In the genomic region with DNA sequence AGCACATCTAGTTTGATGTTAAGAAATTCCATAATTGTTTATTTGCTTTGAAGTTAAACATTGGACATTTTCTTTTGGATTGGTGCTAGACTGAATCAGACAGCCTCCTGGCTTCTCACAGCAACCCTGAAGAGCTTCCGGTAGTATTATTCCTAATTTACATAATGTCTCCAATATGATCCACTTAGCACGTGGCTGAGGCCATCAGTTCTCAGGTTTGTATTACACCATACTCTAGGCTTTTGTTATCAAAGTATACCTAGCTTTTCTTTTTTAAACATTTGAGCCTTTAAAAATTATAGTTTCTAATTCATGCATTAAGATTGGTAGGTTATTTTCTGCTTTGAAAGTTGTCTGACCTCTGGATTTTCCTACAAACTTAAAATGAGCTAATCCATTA, we compare ENCODE assay signal across 16 mouse cellular contexts. TPM values are rescaled to one million over a fixed set of nuclear protein-coding genes. Genes with fewer than 3 reads are reported as not detected.
DNase-seq lines count a peak whose midpoint lies in the region; ATAC-seq and TF ChIP-seq lines count a peak whose summit lies in the region.
"Had no signal": no experiment of that assay in that cellular context is flagged by ENCODE, and none has a peak within 500 bp of the region (broad histone marks: within the 10 kb centered on the region; RNA-seq: fewer than 3 reads in every experiment).

No protein-coding gene starts in this region.

- no peak for TF ChIP-seq CTCF in kidney, postnatal 0 days (IDR thresholded peaks at IDR 0.05; ENCODE audit: low read depth)

- H3K9me3 ChIP-seq in kidney, postnatal 0 days (replicated peaks; ENCODE audit: low read length), result no peaks in the 10 kb centered on the region
- no peaks in the 10 kb centered on the region for H3K9me3 ChIP-seq in kidney, embryonic 14.5 days (ENCODE audit: control insufficient read depth, low read length)
- H3K9me3 ChIP-seq in liver, embryonic 15.5 days (replicated peaks), result no peaks in the 10 kb centered on the region
- H3K9me3 ChIP-seq: forebrain, embryonic 12.5 days; limb, embryonic 13.5 days; midbrain, embryonic 12.5 days had no signal

- intact Hi-C loops in gastrocnemius, postnatal 36 days (cut with DNase I), result no loop called here

- no peak overlapping the region for H3K9ac ChIP-seq in kidney, postnatal 0 days (ENCODE audit: low read depth, low read length)
- no peak overlapping the region for H3K9ac ChIP-seq in kidney, embryonic 14.5 days (ENCODE audit: low read depth, low read length)
- no peak overlapping the region for H3K9ac ChIP-seq in liver, embryonic 15.5 days
- H3K9ac ChIP-seq: forebrain, embryonic 12.5 days; limb, embryonic 13.5 days; midbrain, embryonic 12.5 days had no signal

- H3K27ac ChIP-seq in kidney, postnatal 0 days, result 0 out of 2 replicates have a peak overlapping the region, but pooled peaks have one; percentile 42
- no peak overlapping the region for H3K27ac ChIP-seq in kidney, embryonic 14.5 days (ENCODE audit: low read depth, low read length)
- H3K27ac ChIP-seq in liver, embryonic 15.5 days (replicated peaks), result no peak overlapping the region
- H3K27ac ChIP-seq: forebrain, embryonic 12.5 days; limb, embryonic 13.5 days; midbrain, embryonic 12.5 days had no signal

- no peak for DNase-seq in kidney, postnatal 0 days (ENCODE audit: low spot score)
- peak; percentile 12 for DNase-seq in MN1 (ENCODE audit: low spot score)
- DNase-seq in embryo, embryonic 10.5 days (ENCODE audit: low spot score), result no peak
- DNase-seq in gastrocnemius, postnatal 36 days, result no peak
- DNase-seq: cerebellum, adult 9-10 months; layer of hippocampus, postnatal 36 days had no signal

- H3K4me3 ChIP-seq in kidney, postnatal 0 days (replicated peaks; ENCODE audit: low read depth, low read length), result no peak overlapping the region
- H3K4me3 ChIP-seq in kidney, embryonic 14.5 days (ENCODE audit: low read length), result no peak overlapping the region
- 0 out of 2 replicates have a peak overlapping the region, but pooled peaks have one; percentile 8 for H3K4me3 ChIP-seq in liver, embryonic 15.5 days (replicated peaks)
- H3K4me3 ChIP-seq: forebrain, embryonic 12.5 days; limb, embryonic 13.5 days; midbrain, embryonic 12.5 days had no signal

- H3K4me2 ChIP-seq in kidney, postnatal 0 days (ENCODE audit: low read length), result no peak overlapping the region; the same call in 1 of the 2 replicates
- H3K4me2 ChIP-seq in kidney, embryonic 14.5 days (replicated peaks; ENCODE audit: low read depth, low read length), result no peak overlapping the region
- H3K4me2 ChIP-seq in liver, embryonic 15.5 days, result peak overlapping the region; percentile 33
- H3K4me2 ChIP-seq: forebrain, embryonic 12.5 days; midbrain, embryonic 12.5 days had no signal

- no peaks in the 10 kb centered on the region for H3K27me3 ChIP-seq in kidney, postnatal 0 days (ENCODE audit: insufficient read depth, low read length)
- no peaks in the 10 kb centered on the region for H3K27me3 ChIP-seq in kidney, embryonic 14.5 days (ENCODE audit: control insufficient read depth, insufficient read depth, low read length)
- no peaks in the 10 kb centered on the region for H3K27me3 ChIP-seq in liver, embryonic 15.5 days
- H3K27me3 ChIP-seq: limb, embryonic 13.5 days; midbrain, embryonic 12.5 days had no signal

- no peak for ATAC-seq in kidney, postnatal 0 days (replicated peaks; ENCODE audit: low FRiP score, low read depth)
- no peak for ATAC-seq in kidney, embryonic 14.5 days (ENCODE audit: low FRiP score, low TSS enrichment)
- 0 out of 2 replicates have a peak, but pooled peaks have one; percentile 29 for ATAC-seq in common myeloid progenitor, adult 5-6 weeks (replicated peaks; ENCODE audit: low read depth, poor library complexity, severe bottlenecking)
- no peak for ATAC-seq in liver, embryonic 15.5 days (ENCODE audit: insufficient read depth)

- H3K36me3 ChIP-seq in kidney, postnatal 0 days (ENCODE audit: insufficient read depth, low read length), result no peaks in the 10 kb centered on the region
- no peaks in the 10 kb centered on the region for H3K36me3 ChIP-seq in kidney, embryonic 14.5 days (ENCODE audit: control insufficient read depth, insufficient read depth, low read length)
- H3K36me3 ChIP-seq in liver, embryonic 15.5 days (replicated peaks), result no peaks in the 10 kb centered on the region
- H3K36me3 ChIP-seq: forebrain, embryonic 12.5 days; limb, embryonic 13.5 days; midbrain, embryonic 12.5 days had no signal

- 43% methylated on average over 2 of the region's 2 CpGs for WGBS in kidney, postnatal 0 days
- WGBS in kidney, embryonic 14.5 days, result 58% methylated on average over 2 of the region's 2 CpGs
- 32% methylated on average over 2 of the region's 2 CpGs for WGBS in liver, embryonic 15.5 days (ENCODE audit: insufficient replicate concordance)

- no peaks in the 10 kb centered on the region for H3K4me1 ChIP-seq in kidney, postnatal 0 days (replicated peaks; ENCODE audit: insufficient read depth, low read length)
- H3K4me1 ChIP-seq in kidney, embryonic 14.5 days (ENCODE audit: control insufficient read depth, insufficient read depth, low read length), result no peaks in the 10 kb centered on the region; the same call in 1 of the 2 replicates
- peaks cover 10% of the 10 kb centered on the region for H3K4me1 ChIP-seq in liver, embryonic 15.5 days (replicated peaks)
- H3K4me1 ChIP-seq: midbrain, embryonic 12.5 days had no signal

RNA-seq across cellular contexts. Expression of a gene that starts 7.3 kb away (rescaled TPM):
- polyA plus RNA-seq in kidney, postnatal 0 days (2015; fragmentation: Nextera tagmentation; extraction: Ambion mirVana), result not detected in 2 replicates
- polyA plus RNA-seq in kidney, embryonic 14.5 days (2014; fragmentation: Nextera tagmentation; extraction: Ambion mirVana), result not detected in 2 replicates
- total RNA-seq in common myeloid progenitor, adult 5-6 weeks (2017), result not detected in 2 replicates
- not detected in 2 replicates for polyA plus RNA-seq in liver, embryonic 15.5 days (2015; fragmentation: Nextera tagmentation; extraction: Ambion mirVana)
- not detected for total RNA-seq in gastrocnemius, postnatal 36 days (2021)
- total RNA-seq: gastrocnemius, postnatal 4 days; layer of hippocampus, postnatal 36 days had no signal
- polyA plus RNA-seq: embryonic facial prominence, embryonic 11.5 days; forebrain, embryonic 12.5 days; limb, embryonic 13.5 days; midbrain, embryonic 12.5 days; spleen, adult 2 months; thymus, postnatal 0 days had no signal

RNA-seq across cellular contexts. Expression of a gene that starts 42.8 kb away (rescaled TPM):
- polyA plus RNA-seq in kidney, postnatal 0 days (2015; fragmentation: Nextera tagmentation; extraction: Ambion mirVana), result not detected in 2 replicates
- not detected in 2 replicates for polyA plus RNA-seq in kidney, embryonic 14.5 days (2014; fragmentation: Nextera tagmentation; extraction: Ambion mirVana)
- not detected in 2 replicates for total RNA-seq in common myeloid progenitor, adult 5-6 weeks (2017)
- not detected in 2 replicates for polyA plus RNA-seq in liver, embryonic 15.5 days (2015; fragmentation: Nextera tagmentation; extraction: Ambion mirVana)
- total RNA-seq in gastrocnemius, postnatal 36 days (2021), result not detected
- total RNA-seq: gastrocnemius, postnatal 4 days; layer of hippocampus, postnatal 36 days had no signal
- polyA plus RNA-seq: embryonic facial prominence, embryonic 11.5 days; forebrain, embryonic 12.5 days; limb, embryonic 13.5 days; midbrain, embryonic 12.5 days; spleen, adult 2 months; thymus, postnatal 0 days had no signal

RNA-seq across cellular contexts. Expression of a gene that starts 56.3 kb away (rescaled TPM):
- polyA plus RNA-seq in kidney, postnatal 0 days (2015; fragmentation: Nextera tagmentation; extraction: Ambion mirVana), result not detected in 2 replicates
- not detected in 2 replicates for polyA plus RNA-seq in kidney, embryonic 14.5 days (2014; fragmentation: Nextera tagmentation; extraction: Ambion mirVana)
- not detected in 2 replicates for total RNA-seq in common myeloid progenitor, adult 5-6 weeks (2017)
- not detected in 2 replicates for polyA plus RNA-seq in liver, embryonic 15.5 days (2015; fragmentation: Nextera tagmentation; extraction: Ambion mirVana)
- total RNA-seq in gastrocnemius, postnatal 36 days (2021), result not detected
- total RNA-seq: gastrocnemius, postnatal 4 days; layer of hippocampus, postnatal 36 days had no signal
- polyA plus RNA-seq: embryonic facial prominence, embryonic 11.5 days; forebrain, embryonic 12.5 days; limb, embryonic 13.5 days; midbrain, embryonic 12.5 days; spleen, adult 2 months; thymus, postnatal 0 days had no signal
